Mouse (Mus musculus) T-cell, adult 2 months (primary cell): ENCODE results near the gene Trub2.

Experiments
- DNase-seq: peaks from one replicate; pipeline ENCODE4 v3.0.0; 2022; ENCODE audit warnings: low spot score

The Trub2 gene

GRCm38 (mm10) chr2:29724664-29725365, 63.5 kb downstream of the Trub2 start:
- DNase-seq = peak; percentile 63

- DNase-seq = no peak
Observed at GRCm38 (mm10) chr2:29723132-29723531, 65.2 kb downstream of the Trub2 start.

GRCm38 (mm10) chr2:29718581-29718980, 69.7 kb downstream of the Trub2 start:
- no peak for DNase-seq

- DNase-seq = no peak
Observed at GRCm38 (mm10) chr2:29716691-29717090, 71.6 kb downstream of the Trub2 start.

GRCm38 (mm10) chr2:29716143-29716542, 72.2 kb downstream of the Trub2 start:
- DNase-seq = no peak

- no peak for DNase-seq
Observed at GRCm38 (mm10) chr2:29714127-29714526, 74.2 kb downstream of the Trub2 start.

GRCm38 (mm10) chr2:29713501-29713900, 74.8 kb downstream of the Trub2 start:
- DNase-seq = no peak

GRCm38 (mm10) chr2:29711877-29712276, 76.4 kb downstream of the Trub2 start:
- no peak for DNase-seq
